Mouse (Mus musculus) embryonic facial prominence, embryonic 14.5 days (tissue): ENCODE data around the gene Rgs12. TPM values are rescaled to one million over a fixed set of nuclear protein-coding genes. Genes with fewer than 3 reads are reported as not detected.

ENCODE experiments used
- ATAC-seq: fragments of 200-750 bp; cut with Nextera tagmentation; 2 replicates; pipeline ENCODE4 v1.8.0; 2017; ENCODE audit warnings: low read depth, moderate number of reproducible peaks, moderate TSS enrichment
- DNase-seq: peaks from one replicate; pipeline ENCODE4 v3.0.0-alpha.2; 2015; ENCODE audit warnings: low spot score
- H3K27ac ChIP-seq: fragments of 300-500 bp; sonication (generic); replicated peaks from 2 replicates; pipeline ENCODE4 v1.5.1; 2014; ENCODE audit warnings: low read depth, mild to moderate bottlenecking, low read length, moderate library complexity
- H3K27me3 ChIP-seq: fragments of 300-500 bp; sonication (generic); replicated peaks from 2 replicates; pipeline ENCODE4 v1.6.1; 2014; ENCODE audit warnings: low read length; ENCODE audit not compliant: control insufficient read depth, insufficient read depth
- H3K36me3 ChIP-seq: fragments of 300-500 bp; sonication (generic); 2 replicates; pipeline ENCODE4 v1.6.1; 2014; ENCODE audit warnings: low read length, mixed read lengths; ENCODE audit not compliant: control insufficient read depth, insufficient read depth
- H3K4me1 ChIP-seq: fragments of 300-500 bp; sonication (generic); 2 replicates; pipeline ENCODE4 v1.6.1; 2014; ENCODE audit warnings: antibody characterized with exemption, low read length; ENCODE audit not compliant: control insufficient read depth, insufficient read depth
- H3K4me2 ChIP-seq: fragments of 300-500 bp; sonication (generic); 2 replicates; pipeline ENCODE4 v1.6.1; 2014; ENCODE audit warnings: low read depth, mild to moderate bottlenecking, low read length, moderate library complexity, mixed read lengths
- H3K4me3 ChIP-seq: fragments of 300-500 bp; sonication (generic); 2 replicates; pipeline ENCODE4 v1.5.1; 2014; ENCODE audit warnings: low read depth, mild to moderate bottlenecking, low read length
- H3K9ac ChIP-seq: fragments of 300-500 bp; sonication (generic); 2 replicates; pipeline ENCODE4 v1.6.1; 2014; ENCODE audit warnings: low read depth, mild to moderate bottlenecking, low read length, moderate library complexity, mixed read lengths
- H3K9me3 ChIP-seq: fragments of 300-500 bp; sonication (generic); 2 replicates; pipeline ENCODE4 v1.6.1; 2016; ENCODE audit warnings: low read length; ENCODE audit not compliant: control insufficient read depth
- WGBS: fragments of 180-500 bp; shearing (Covaris S2); extraction: QIAGEN DNeasy Blood & Tissue Kit; methylation state at CpG from one replicate; pipeline ENCODE4 v1.1.7; 2014; 5-methylcytosine and 5-hydroxymethylcytosine counted together
- polyA plus RNA-seq: library from polyadenylated mRNA; unstranded; fragments of >200 nt; fragmentation: Nextera tagmentation; extraction: Ambion mirVana; gene quantifications from 2 replicates; pipeline ENCODE4 v1.2.1, GENCODE M21; 2014

Gene Rgs12
- polyA plus RNA-seq, 1 experiment from 2014 or later, result 30.2 TPM

- DNase-seq, result peak; percentile 20
- H3K27me3 ChIP-seq, result no peaks in the 10 kb centered on the region
- H3K4me2 ChIP-seq, result no peak overlapping the region
- ATAC-seq, result peak; percentile 16; the same call in 1 of the 2 replicates
- peaks cover 59% of the 10 kb centered on the region for H3K36me3 ChIP-seq
- no peak overlapping the region for H3K4me3 ChIP-seq
- H3K9ac ChIP-seq, result no peak overlapping the region
- no peaks in the 10 kb centered on the region for H3K4me1 ChIP-seq
- no peaks in the 10 kb centered on the region for H3K9me3 ChIP-seq
- no peak overlapping the region for H3K27ac ChIP-seq
- WGBS, result 72% methylated on average over 9 of the region's 9 CpGs
Measured at GRCm38 (mm10) chr5:34908726-34909633, 40.3 kb upstream of the Rgs12 start.

DNA sequence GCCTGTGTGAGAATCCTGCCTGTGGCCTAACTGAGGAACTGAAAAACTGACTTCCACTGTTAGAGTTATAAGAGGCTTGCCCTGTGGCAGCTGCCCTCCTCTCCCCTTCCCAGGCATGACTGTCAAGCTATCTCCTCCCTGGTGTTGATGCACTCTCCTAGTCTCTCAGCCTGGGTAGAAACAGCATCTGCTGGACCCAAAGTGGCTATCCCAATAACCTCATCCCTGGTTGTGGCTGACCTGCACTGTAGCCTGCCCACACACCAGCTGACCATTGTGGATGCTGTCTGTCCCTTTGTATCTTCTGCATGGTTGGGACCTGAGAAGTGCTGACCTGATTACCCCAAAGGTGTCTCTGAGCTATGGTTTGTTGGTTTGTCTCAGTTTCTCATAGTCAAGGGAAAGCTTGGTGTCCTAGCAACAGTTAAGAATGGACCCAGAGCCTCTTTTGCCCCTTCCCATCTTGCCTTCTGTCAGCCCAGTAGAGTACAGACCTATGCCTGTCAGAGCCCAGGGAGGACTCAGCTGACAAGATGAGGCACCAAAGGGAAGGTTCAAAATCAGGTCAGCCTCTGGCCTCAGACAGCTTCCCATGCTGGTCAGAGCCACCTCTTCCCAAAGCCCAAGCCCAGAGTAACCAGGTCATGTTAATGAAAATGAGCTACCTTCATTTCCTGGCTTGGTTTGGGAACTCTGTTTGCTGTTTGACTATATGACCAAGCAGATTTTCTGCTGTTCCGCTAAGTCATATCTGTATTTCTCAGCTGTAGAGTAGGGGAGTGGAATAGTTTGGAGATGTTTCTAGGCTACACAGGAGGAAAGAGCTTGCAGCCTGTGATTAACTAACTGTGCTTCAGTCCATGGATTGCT, 39.4 kb upstream of the Rgs12 start:
- Histone ChIP-seq H3K27me3 (no peaks in the 10 kb centered on the region), H3K4me2 (no peak overlapping the region), H3K27ac (no peak overlapping the region), H3K9me3 (no peaks in the 10 kb centered on the region), H3K4me1 (no peaks in the 10 kb centered on the region), H3K4me3 (no peak overlapping the region), H3K9ac (no peak overlapping the region), H3K36me3 (peaks cover 50% of the 10 kb centered on the region)
- WGBS, result 89% methylated on average over 1 of the region's 1 CpGs
- no peak for ATAC-seq
- DNase-seq, result no peak

- Histone ChIP-seq H3K9ac (no peak overlapping the region), H3K27me3 (no peaks in the 10 kb centered on the region), H3K36me3 (peaks cover 44% of the 10 kb centered on the region), H3K4me3 (no peak overlapping the region), H3K27ac (no peak overlapping the region), H3K4me1 (no peaks in the 10 kb centered on the region), H3K4me2 (no peak overlapping the region), H3K9me3 (no peaks in the 10 kb centered on the region)
- WGBS, result 86% methylated on average over 4 of the region's 4 CpGs
- DNase-seq (no peak), ATAC-seq (no peak)
Measured at GRCm38 (mm10) chr5:34910504-34910815, 38.8 kb upstream of the Rgs12 start.

- no peak overlapping the region for H3K9ac ChIP-seq
- 6% methylated on average over 1 of the region's 1 CpGs for WGBS
- H3K9me3 ChIP-seq, result no peaks in the 10 kb centered on the region
- ATAC-seq (peak; percentile 74; the same call in 1 of the 2 replicates), DNase-seq (peak; percentile 76)
- H3K4me2 ChIP-seq, result no peak overlapping the region
- H3K4me1 ChIP-seq, result no peaks in the 10 kb centered on the region
- H3K27ac ChIP-seq, result no peak overlapping the region
- peaks cover 3% of the 10 kb centered on the region; the same call in 1 of the 2 replicates for H3K36me3 ChIP-seq
- no peak overlapping the region for H3K4me3 ChIP-seq
- H3K27me3 ChIP-seq, result no peaks in the 10 kb centered on the region
Measured at GRCm38 (mm10) chr5:34915801-34916200, 33.4 kb upstream of the Rgs12 start.

- DNase-seq (peak; percentile 32), ATAC-seq (no peak; the same call in 1 of the 2 replicates)
- H3K27me3 ChIP-seq, result no peaks in the 10 kb centered on the region
- no peaks in the 10 kb centered on the region for H3K4me1 ChIP-seq
- no peak overlapping the region for H3K27ac ChIP-seq
- H3K9me3 ChIP-seq, result no peaks in the 10 kb centered on the region
- H3K9ac ChIP-seq, result no peak overlapping the region
- no peaks in the 10 kb centered on the region for H3K36me3 ChIP-seq
- H3K4me2 ChIP-seq, result no peak overlapping the region
- H3K4me3 ChIP-seq, result no peak overlapping the region
- 55% methylated on average over 10 of the region's 10 CpGs for WGBS
Measured at GRCm38 (mm10) chr5:34917234-34917655, 32.0 kb upstream of the Rgs12 start.

GRCm38 (mm10) chr5:34918785-34919184, 30.5 kb upstream of the Rgs12 start:
- Histone ChIP-seq H3K36me3 (peaks cover 5% of the 10 kb centered on the region; the same call in 1 of the 2 replicates), H3K27me3 (no peaks in the 10 kb centered on the region), H3K9ac (no peak overlapping the region), H3K4me3 (no peak overlapping the region), H3K4me1 (no peaks in the 10 kb centered on the region), H3K4me2 (no peak overlapping the region), H3K9me3 (no peaks in the 10 kb centered on the region), H3K27ac (no peak overlapping the region)
- DNase-seq (no peak), ATAC-seq (no peak)
- WGBS, result 85% methylated on average over 3 of the region's 3 CpGs

- H3K4me3 ChIP-seq, result no peak overlapping the region
- DNase-seq, result no peak
- no peak overlapping the region for H3K4me2 ChIP-seq
- no peaks in the 10 kb centered on the region for H3K4me1 ChIP-seq
- peaks cover 9% of the 10 kb centered on the region; the same call in 1 of the 2 replicates for H3K36me3 ChIP-seq
- no peaks in the 10 kb centered on the region for H3K27me3 ChIP-seq
- H3K9ac ChIP-seq, result no peak overlapping the region
- H3K9me3 ChIP-seq, result no peaks in the 10 kb centered on the region
- WGBS, result 63% methylated on average over 6 of the region's 6 CpGs
- no peak for ATAC-seq
- no peak overlapping the region for H3K27ac ChIP-seq
Measured at GRCm38 (mm10) chr5:34922531-34922930, 26.7 kb upstream of the Rgs12 start.

- Histone ChIP-seq H3K4me2 (no peak overlapping the region), H3K4me3 (no peak overlapping the region), H3K27ac (no peak overlapping the region), H3K9ac (no peak overlapping the region), H3K36me3 (peaks cover 9% of the 10 kb centered on the region; the same call in 1 of the 2 replicates), H3K9me3 (no peaks in the 10 kb centered on the region), H3K4me1 (no peaks in the 10 kb centered on the region), H3K27me3 (no peaks in the 10 kb centered on the region)
- no peak for ATAC-seq
- DNase-seq, result no peak
- 91% methylated on average over 4 of the region's 4 CpGs for WGBS
Measured at GRCm38 (mm10) chr5:34923920-34924319, 25.3 kb upstream of the Rgs12 start.
